Mouse (Mus musculus) liver, embryonic 14.5 days (tissue): ENCODE results near the gene Ube2e3. TPM values are rescaled to one million over a fixed set of nuclear protein-coding genes. Genes with fewer than 3 reads are reported as not detected.

Source experiments
- ATAC-seq: fragments of 200-750 bp; cut with Nextera tagmentation; 2 replicates; pipeline ENCODE4 v1.8.0; 2017; ENCODE audit warnings: moderate number of reproducible peaks, mild to moderate bottlenecking, moderate library complexity; ENCODE audit not compliant: insufficient read depth
- DNase-seq, 3 experiments: peaks; one replicate each; pipeline ENCODE4 v3.0.0-alpha.2; 2012 to 2013; ENCODE audit warnings: low read depth in 3 of 3, low spot score in 3 of 3
- H3K27ac ChIP-seq: fragments of 300-500 bp; sonication (generic); 2 replicates; pipeline ENCODE4 v1.5.1; 2014; ENCODE audit warnings: moderate library complexity, mild to moderate bottlenecking, control low read depth, inconsistent platforms
- H3K27me3 ChIP-seq: fragments of 300-500 bp; sonication (generic); 2 replicates; pipeline ENCODE4 v1.6.1; 2014; ENCODE audit warnings: mild to moderate bottlenecking, low read length, moderate library complexity; ENCODE audit not compliant: control insufficient read depth, insufficient read depth
- H3K36me3 ChIP-seq: fragments of 300-500 bp; sonication (generic); replicated peaks from 2 replicates; pipeline ENCODE4 v1.6.1; 2014; ENCODE audit warnings: low read depth; ENCODE audit not compliant: control insufficient read depth, insufficient read depth
- H3K4me1 ChIP-seq, 2 experiments: fragments of 200-500 bp in 1 of 2; fragments of 300-500 bp in 1 of 2; sonication (generic) in 1 of 2; replicated peaks; 2 replicates each; pipeline ENCODE4 v1.6.1; 2012 to 2014; ENCODE audit warnings: antibody characterized with exemption in 1 of 2, inconsistent platforms in 1 of 2, low read length in 1 of 2; ENCODE audit not compliant: control insufficient read depth in 2 of 2, insufficient read depth in 2 of 2
- H3K4me2 ChIP-seq: fragments of 300-500 bp; sonication (generic); 2 replicates; pipeline ENCODE4 v1.6.1; 2014; ENCODE audit warnings: low read depth, mild to moderate bottlenecking, control low read depth, moderate library complexity
- H3K4me3 ChIP-seq, 2 experiments: fragments of 200-500 bp in 1 of 2; fragments of 300-500 bp in 1 of 2; sonication (generic) in 1 of 2; 2 replicates each; pipeline ENCODE4 v1.5.1; 2012 to 2014; ENCODE audit warnings: low read depth in 2 of 2, low read length in 2 of 2, mild to moderate bottlenecking in 2 of 2, control low read depth in 1 of 2, inconsistent platforms in 1 of 2, moderate library complexity in 1 of 2; ENCODE audit not compliant: insufficient read depth in 1 of 2
- H3K9ac ChIP-seq: fragments of 300-500 bp; sonication (generic); replicated peaks from 2 replicates; pipeline ENCODE4 v1.6.1; 2014; ENCODE audit warnings: mild to moderate bottlenecking, control low read depth, moderate library complexity
- H3K9me3 ChIP-seq: fragments of 300-500 bp; sonication (generic); 2 replicates; pipeline ENCODE4 v1.6.1; 2016; ENCODE audit warnings: low read length, mixed read lengths; ENCODE audit not compliant: control insufficient read depth
- CTCF ChIP-seq: IDR thresholded peaks from 2 replicates; pipeline ENCODE4 v1.5.1; 2016; ENCODE audit warnings: antibody characterized with exemption, low read depth, control low read depth
- EP300 ChIP-seq: IDR thresholded peaks from 2 replicates; pipeline ENCODE4 v1.6.1; 2016; ENCODE audit warnings: antibody characterized with exemption, low read depth
- WGBS: fragments of 180-500 bp; shearing (Covaris S2); extraction: QIAGEN DNeasy Blood & Tissue Kit; methylation state at CpG from one replicate; pipeline ENCODE4 v1.1.7; 2014; ENCODE audit not compliant: insufficient replicate concordance; 5-methylcytosine and 5-hydroxymethylcytosine counted together
- polyA plus RNA-seq, 2 experiments: library from polyadenylated mRNA; depleted of rRNA in 1 of 2; stranded (reverse) in 1 of 2; unstranded in 1 of 2; fragments of >200 nt; fragmentation: Nextera tagmentation in 1 of 2; extraction: Ambion mirVana in 1 of 2; gene quantifications; 2 replicates each; pipeline versions ENCODE4 v1.2.1 to v1.2.3; 2012 to 2014

Ube2e3 gene
- polyA plus RNA-seq, 2 experiments = 39.1 to 92.1 TPM

GRCm38 (mm10) chr2:78882743-78883433 lies 15.0 kb downstream of the Ube2e3 start:
- TF ChIP-seq EP300 = peak; percentile 78
- no peak for TF ChIP-seq CTCF
- no peaks in the 10 kb centered on the region for H3K27me3 ChIP-seq
- 17% methylated on average over 3 of the region's 3 CpGs for WGBS
- DNase-seq (peak; percentile 76 to 78 (median 77)), ATAC-seq (peak; percentile 93)
- no peaks in the 10 kb centered on the region for H3K9me3 ChIP-seq
- no peaks in the 10 kb centered on the region for H3K36me3 ChIP-seq
- H3K27ac ChIP-seq = peak overlapping the region; percentile 98
- H3K4me2 ChIP-seq = peak overlapping the region; percentile 89
- H3K9ac ChIP-seq = peak overlapping the region; percentile 81
- peaks cover 40 to 51% of the 10 kb centered on the region in 2 experiments for H3K4me1 ChIP-seq
- peak overlapping the region; percentile 48 to 55 for H3K4me3 ChIP-seq

- TF ChIP-seq EP300 = no peak
- Histone ChIP-seq H3K9me3 (no peaks in the 10 kb centered on the region), H3K36me3 (no peaks in the 10 kb centered on the region), H3K4me2 (no peak overlapping the region), H3K27ac (no peak overlapping the region), H3K4me3 (no peak overlapping the region), H3K4me1 (peaks cover 32 to 49% of the 10 kb centered on the region in 2 experiments), H3K27me3 (no peaks in the 10 kb centered on the region), H3K9ac (no peak overlapping the region)
- 69% methylated on average over 2 of the region's 2 CpGs for WGBS
- ATAC-seq = no peak
- DNase-seq = no peak
These were observed 18.5 kb downstream of the Ube2e3 start for GRCm38 (mm10) chr2:78886446-78886845.

DNA sequence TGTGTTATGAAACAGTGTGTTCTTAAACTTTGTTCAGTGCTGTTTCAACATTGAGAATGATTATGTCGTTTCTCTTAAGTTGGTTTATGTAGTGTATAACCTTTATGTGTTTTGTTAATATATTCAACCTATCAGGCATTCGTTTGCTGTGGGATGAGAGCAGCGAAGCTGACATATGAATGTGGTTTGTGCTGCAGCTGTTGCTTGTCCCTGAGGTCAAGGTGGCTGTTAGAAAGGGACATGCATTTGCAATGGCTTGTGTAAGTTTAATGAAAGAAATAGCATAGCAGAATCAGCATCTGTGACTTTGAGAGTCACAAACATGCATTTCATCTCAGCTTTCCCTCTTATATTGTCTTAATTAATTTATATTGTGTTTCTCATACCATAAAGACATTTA lies 20.3 kb downstream of the Ube2e3 start:
- 55% methylated on average over 3 of the region's 3 CpGs for WGBS
- H3K4me2 ChIP-seq = no peak overlapping the region
- no peak overlapping the region for H3K9ac ChIP-seq
- H3K4me1 ChIP-seq = peaks cover 17 to 36% of the 10 kb centered on the region in 2 experiments
- H3K4me3 ChIP-seq = no peak overlapping the region
- no peak for TF ChIP-seq CTCF
- TF ChIP-seq EP300 = no peak
- H3K36me3 ChIP-seq = no peaks in the 10 kb centered on the region
- no peak overlapping the region for H3K27ac ChIP-seq
- DNase-seq = no peak
- no peak for ATAC-seq
- no peaks in the 10 kb centered on the region for H3K27me3 ChIP-seq
- no peaks in the 10 kb centered on the region for H3K9me3 ChIP-seq

DNA sequence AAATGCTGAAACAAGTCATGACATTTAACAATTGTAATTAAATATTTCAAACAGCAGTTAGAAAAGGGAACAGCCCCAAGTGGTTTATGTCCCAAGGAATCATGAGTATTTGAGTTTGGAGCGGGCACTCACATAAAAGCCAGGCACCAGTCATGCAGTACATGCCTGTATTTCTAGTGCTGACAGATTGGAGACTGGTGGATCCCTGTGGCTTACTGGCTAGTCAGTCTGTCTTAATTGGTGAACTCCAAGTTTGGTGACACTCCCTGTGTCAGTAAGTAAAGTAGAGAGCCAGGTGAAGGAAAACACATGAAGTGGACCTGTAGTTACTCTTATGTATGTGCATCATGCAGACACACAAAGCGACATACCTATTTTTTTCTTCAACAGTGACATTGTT lies 27.3 kb downstream of the Ube2e3 start:
- H3K9me3 ChIP-seq = no peaks in the 10 kb centered on the region
- H3K27me3 ChIP-seq = no peaks in the 10 kb centered on the region
- WGBS = 85% methylated on average over 2 of the region's 2 CpGs
- no peak overlapping the region for H3K27ac ChIP-seq
- ATAC-seq (no peak), DNase-seq (no peak)
- no peak for TF ChIP-seq CTCF
- no peak for TF ChIP-seq EP300
- no peak overlapping the region for H3K4me2 ChIP-seq
- H3K4me3 ChIP-seq = no peak overlapping the region
- H3K9ac ChIP-seq = no peak overlapping the region
- no peaks in the 10 kb centered on the region for H3K36me3 ChIP-seq
- no peaks in the 10 kb centered on the region; a peak in 1 of 4 replicates for H3K4me1 ChIP-seq

- no peak for TF ChIP-seq EP300
- no peak for TF ChIP-seq CTCF
- no peak overlapping the region for H3K9ac ChIP-seq
- peaks cover 0 to 8% of the 10 kb centered on the region in 2 experiments; a peak in 2 of 4 replicates for H3K4me1 ChIP-seq
- no peak overlapping the region for H3K4me3 ChIP-seq
- H3K9me3 ChIP-seq = no peaks in the 10 kb centered on the region
- H3K27ac ChIP-seq = no peak overlapping the region
- WGBS = 38% methylated on average over 3 of the region's 3 CpGs
- no peaks in the 10 kb centered on the region for H3K27me3 ChIP-seq
- DNase-seq (no peak), ATAC-seq (no peak)
- no peaks in the 10 kb centered on the region for H3K36me3 ChIP-seq
- H3K4me2 ChIP-seq = no peak overlapping the region
These were observed 38.0 kb downstream of the Ube2e3 start for GRCm38 (mm10) chr2:78905916-78906315.
